Mouse (Mus musculus): Measurements from ENCODE around the gene Dock3. TPM values are rescaled to one million over a fixed set of nuclear protein-coding genes. Genes with fewer than 3 reads are reported as not detected.
"Not testable (repeated sequence)": the region's sequence is repeated elsewhere in the genome, so short reads cannot be mapped to it uniquely, and the experiment has no call there.

Dock3 gene
- polyA plus RNA-seq, 1 experiment from 2014 or later = 0.93 TPM

DNA sequence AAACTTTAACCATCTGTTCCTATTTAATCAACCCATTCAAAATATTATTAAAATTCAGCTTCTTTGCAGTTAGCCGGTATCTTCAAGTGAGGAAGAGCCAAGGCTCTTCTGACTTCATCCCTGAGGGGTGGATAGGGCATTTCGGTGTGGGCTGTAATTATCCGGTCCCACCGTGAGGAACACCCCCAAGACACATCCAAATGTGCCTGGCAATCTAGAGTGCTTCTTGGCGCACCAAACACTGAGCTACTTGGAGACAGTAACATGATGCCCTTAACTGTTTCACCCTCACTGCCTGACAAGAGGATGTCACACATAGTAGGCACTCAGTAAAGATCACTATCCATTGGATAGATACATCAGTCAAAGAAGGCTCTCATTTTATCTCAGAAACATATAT, 4.4 kb upstream of the Dock3 start:
- H3K36me3 ChIP-seq (ENCODE audit: control insufficient read depth, insufficient read depth, low read length) = no peaks in the 10 kb centered on the region
- H3K27ac ChIP-seq (replicated peaks) = no peak overlapping the region
- no peaks in the 10 kb centered on the region for H3K9me3 ChIP-seq (ENCODE audit: control insufficient read depth, low read length)
- no peak overlapping the region for H3K9ac ChIP-seq (ENCODE audit: low read length)
- TF ChIP-seq CTCF (IDR thresholded peaks at IDR 0.05; ENCODE audit: low read depth) (no peak), EP300 (optimal IDR thresholded peaks at IDR 0.05) (no peak)
- DNase-seq (ENCODE audit: low spot score) (no peak), ATAC-seq (ENCODE audit: low FRiP score, low TSS enrichment) (no peak)
- 73% methylated on average over 5 of the region's 5 CpGs for WGBS
- no peak overlapping the region for H3K4me2 ChIP-seq (replicated peaks; ENCODE audit: low read depth)
- H3K4me1 ChIP-seq (replicated peaks; ENCODE audit: control insufficient read depth, insufficient read depth) = 0 out of 2 replicates have a peak, but pooled peaks cover 2% of the 10 kb centered on the region
- peaks cover 22% of the 10 kb centered on the region for H3K27me3 ChIP-seq (ENCODE audit: control insufficient read depth, insufficient read depth, low read length)
- no peak overlapping the region for H3K4me3 ChIP-seq (ENCODE audit: low read depth, low read length)

DNA sequence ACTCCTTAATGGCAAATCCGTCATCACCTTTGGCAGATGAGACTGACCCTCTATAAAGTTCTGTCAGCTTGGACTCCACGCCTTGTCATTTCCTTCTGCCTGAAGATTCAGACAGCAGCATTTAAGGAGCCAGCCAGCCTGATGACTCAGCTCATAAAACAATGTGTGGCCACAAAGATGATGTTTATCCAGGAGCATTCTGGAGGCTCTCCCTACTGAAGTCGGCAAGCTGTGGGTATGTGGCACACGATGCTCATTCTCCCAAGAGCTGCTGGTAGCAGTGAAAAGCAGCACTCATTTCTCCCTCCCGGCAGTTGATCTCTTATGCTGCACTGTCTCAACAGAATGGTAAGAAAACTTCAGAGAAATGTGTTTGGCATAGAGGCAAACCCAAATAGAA, 3.6 kb upstream of the Dock3 start:
- 43% methylated on average over 5 of the region's 5 CpGs for WGBS
- H3K36me3 ChIP-seq (ENCODE audit: control insufficient read depth, insufficient read depth, low read length) = no peaks in the 10 kb centered on the region
- no peak overlapping the region for H3K4me3 ChIP-seq (ENCODE audit: low read depth, low read length)
- H3K4me2 ChIP-seq (replicated peaks; ENCODE audit: low read depth) = no peak overlapping the region
- 0 out of 2 replicates have a peak, but pooled peaks cover 3% of the 10 kb centered on the region for H3K4me1 ChIP-seq (replicated peaks; ENCODE audit: control insufficient read depth, insufficient read depth)
- no peaks in the 10 kb centered on the region for H3K9me3 ChIP-seq (ENCODE audit: control insufficient read depth, low read length)
- ATAC-seq (ENCODE audit: low FRiP score, low TSS enrichment) (no peak), DNase-seq (ENCODE audit: low spot score) (no peak)
- H3K27ac ChIP-seq (replicated peaks) = no peak overlapping the region
- H3K27me3 ChIP-seq (ENCODE audit: control insufficient read depth, insufficient read depth, low read length) = peaks cover 22% of the 10 kb centered on the region
- no peak overlapping the region for H3K9ac ChIP-seq (ENCODE audit: low read length)
- no peak for TF ChIP-seq CTCF (IDR thresholded peaks at IDR 0.05; ENCODE audit: low read depth)
- TF ChIP-seq EP300 (optimal IDR thresholded peaks at IDR 0.05) = no peak

DNA sequence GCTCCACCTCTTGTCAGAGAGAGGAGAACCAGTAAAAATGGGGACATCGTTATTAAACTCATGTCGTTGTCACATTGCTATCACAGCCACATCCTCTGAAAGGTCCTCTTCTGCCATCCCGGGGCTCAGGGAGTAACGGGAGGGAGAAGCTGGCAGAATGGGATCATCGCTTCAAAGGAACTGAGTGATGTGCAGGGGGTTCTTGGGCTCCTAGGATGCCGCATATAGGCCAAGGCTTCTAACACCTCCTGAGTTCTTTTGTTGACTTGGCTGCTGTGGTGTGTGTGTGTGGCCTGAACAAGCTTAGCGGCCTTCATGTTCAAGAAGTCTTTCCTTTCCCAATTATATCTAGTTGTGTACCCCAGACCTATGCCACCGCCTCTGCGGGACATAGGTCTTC, 431 bp upstream of the Dock3 start:
- H3K27ac ChIP-seq (replicated peaks) = no peak overlapping the region
- TF ChIP-seq EP300 (optimal IDR thresholded peaks at IDR 0.05) (no peak), CTCF (IDR thresholded peaks at IDR 0.05; ENCODE audit: low read depth) (no peak)
- H3K9me3 ChIP-seq (ENCODE audit: control insufficient read depth, low read length) = no peaks in the 10 kb centered on the region
- H3K4me1 ChIP-seq (replicated peaks; ENCODE audit: control insufficient read depth, insufficient read depth) = 0 out of 2 replicates have a peak, but pooled peaks cover 3% of the 10 kb centered on the region
- H3K4me3 ChIP-seq (ENCODE audit: low read depth, low read length) = peak overlapping the region; percentile 52; the same call in 1 of the 2 replicates
- H3K4me2 ChIP-seq (replicated peaks; ENCODE audit: low read depth) = peak overlapping the region; percentile 80
- WGBS = 26% methylated on average over 9 of the region's 9 CpGs
- H3K9ac ChIP-seq (ENCODE audit: low read length) = no peak overlapping the region
- DNase-seq (ENCODE audit: low spot score) = no peak
- no peaks in the 10 kb centered on the region for H3K36me3 ChIP-seq (ENCODE audit: control insufficient read depth, insufficient read depth, low read length)
- ATAC-seq (ENCODE audit: low FRiP score, low TSS enrichment) = no peak
- peaks cover 26% of the 10 kb centered on the region for H3K27me3 ChIP-seq (ENCODE audit: control insufficient read depth, insufficient read depth, low read length)

DNA sequence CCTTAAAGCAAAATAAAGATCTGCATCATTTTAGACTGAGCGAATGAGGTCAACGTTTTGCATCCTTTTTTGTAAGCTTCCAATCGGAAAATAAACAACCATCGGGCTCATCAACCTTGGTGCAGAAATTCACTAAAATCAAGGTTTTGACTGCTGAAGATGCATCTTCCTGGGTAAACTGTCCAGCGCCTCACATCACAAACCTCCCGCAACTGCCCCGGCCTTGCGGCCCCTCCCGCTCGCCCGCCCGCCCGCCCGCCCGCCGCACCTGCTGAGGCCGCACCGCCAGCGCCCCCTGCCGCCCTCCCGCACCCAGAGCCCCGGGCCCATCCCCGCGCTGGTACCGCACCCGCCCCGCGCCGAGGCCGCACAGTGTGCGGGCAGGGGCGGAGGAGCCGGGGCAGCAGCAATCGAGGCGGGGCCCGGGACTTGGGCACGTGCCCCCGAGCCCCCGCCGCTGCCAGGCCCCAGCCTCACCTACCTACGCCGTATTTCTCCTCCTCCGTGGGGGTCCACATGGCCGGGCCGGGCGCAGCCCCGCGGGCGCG, 644 bp downstream of the Dock3 start:
- ATAC-seq (ENCODE audit: low FRiP score, low TSS enrichment) (0 out of 2 replicates have a peak, but pooled peaks have one; percentile 45), DNase-seq (ENCODE audit: low spot score) (peak; percentile 35)
- H3K4me1 ChIP-seq (replicated peaks; ENCODE audit: control insufficient read depth, insufficient read depth) = 0 out of 2 replicates have a peak, but pooled peaks cover 3% of the 10 kb centered on the region
- no peak overlapping the region for H3K27ac ChIP-seq (replicated peaks)
- H3K9me3 ChIP-seq (ENCODE audit: control insufficient read depth, low read length) = no peaks in the 10 kb centered on the region
- 2% methylated on average over 47 of the region's 50 CpGs for WGBS
- H3K36me3 ChIP-seq (ENCODE audit: control insufficient read depth, insufficient read depth, low read length) = no peaks in the 10 kb centered on the region
- peak overlapping the region; percentile 52 for H3K4me3 ChIP-seq (ENCODE audit: low read depth, low read length)
- peak overlapping the region; percentile 80 for H3K4me2 ChIP-seq (replicated peaks; ENCODE audit: low read depth)
- TF ChIP-seq CTCF (IDR thresholded peaks at IDR 0.05; ENCODE audit: low read depth) (peak; percentile 24; the same call in 1 of the 2 replicates), EP300 (optimal IDR thresholded peaks at IDR 0.05) (no peak)
- peak overlapping the region; percentile 18; the same call in 1 of the 2 replicates for H3K9ac ChIP-seq (ENCODE audit: low read length)
- H3K27me3 ChIP-seq (ENCODE audit: control insufficient read depth, insufficient read depth, low read length) = peaks cover 26% of the 10 kb centered on the region

DNA sequence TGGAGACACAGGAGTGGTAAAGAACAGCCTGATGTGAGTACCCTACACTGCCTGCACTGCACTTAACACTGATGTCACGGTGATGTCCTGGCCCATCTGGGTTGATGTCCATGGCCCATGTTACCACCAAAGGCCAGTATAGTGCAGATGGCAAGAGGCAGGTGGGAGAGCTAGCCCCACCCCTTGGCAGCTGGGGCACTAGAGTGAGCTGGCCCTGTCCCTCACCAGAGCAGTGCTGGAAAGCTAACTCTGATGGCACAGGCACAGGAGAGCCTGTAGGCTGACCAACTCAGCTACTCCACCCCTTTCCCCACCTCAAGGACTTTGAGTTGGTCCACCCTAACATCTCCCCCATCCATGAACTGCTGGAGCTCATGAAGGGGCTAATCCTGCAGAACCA, 7.1 kb downstream of the Dock3 start:
- H3K9ac ChIP-seq (ENCODE audit: low read length) = no peak overlapping the region
- H3K4me3 ChIP-seq (ENCODE audit: low read depth, low read length) = no peak overlapping the region
- no peaks in the 10 kb centered on the region for H3K9me3 ChIP-seq (ENCODE audit: control insufficient read depth, low read length)
- 80% methylated on average over 1 of the region's 1 CpGs for WGBS
- no peak overlapping the region for H3K4me2 ChIP-seq (replicated peaks; ENCODE audit: low read depth)
- H3K27me3 ChIP-seq (ENCODE audit: control insufficient read depth, insufficient read depth, low read length) = peaks cover 4% of the 10 kb centered on the region; the same call in 1 of the 2 replicates
- ATAC-seq (ENCODE audit: low FRiP score, low TSS enrichment) (no peak), DNase-seq (ENCODE audit: low spot score) (no peak)
- H3K36me3 ChIP-seq (ENCODE audit: control insufficient read depth, insufficient read depth, low read length) = no peaks in the 10 kb centered on the region
- TF ChIP-seq CTCF (IDR thresholded peaks at IDR 0.05; ENCODE audit: low read depth) = no peak
- TF ChIP-seq EP300 (optimal IDR thresholded peaks at IDR 0.05) = no peak
- H3K4me1 ChIP-seq (replicated peaks; ENCODE audit: control insufficient read depth, insufficient read depth) = no peaks in the 10 kb centered on the region
- no peak overlapping the region for H3K27ac ChIP-seq (replicated peaks)

DNA sequence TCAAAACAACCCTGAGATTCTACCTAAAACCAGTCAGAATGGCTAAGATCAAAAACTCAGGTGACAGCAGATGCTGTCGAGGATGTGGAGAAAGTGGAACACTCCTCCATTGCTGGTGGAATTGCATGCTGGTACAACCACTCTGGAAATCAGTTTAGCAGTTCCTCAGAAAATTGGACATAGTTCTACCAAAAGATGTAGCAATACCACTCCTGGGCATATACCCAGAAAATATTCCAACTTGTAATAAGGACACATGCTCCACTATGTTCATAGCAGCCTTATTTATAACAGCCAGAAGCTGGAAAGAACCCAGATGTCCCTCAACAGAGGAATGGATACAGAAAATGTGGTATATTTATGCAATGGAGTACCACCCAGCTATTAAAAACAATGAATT, 56.9 kb downstream of the Dock3 start:
- H3K4me3 ChIP-seq (ENCODE audit: low read depth, low read length); H3K36me3 ChIP-seq (ENCODE audit: control insufficient read depth, insufficient read depth, low read length); H3K4me1 ChIP-seq (replicated peaks; ENCODE audit: control insufficient read depth, insufficient read depth); H3K27ac ChIP-seq (replicated peaks); ATAC-seq (ENCODE audit: low FRiP score, low TSS enrichment); H3K4me2 ChIP-seq (replicated peaks; ENCODE audit: low read depth); DNase-seq (ENCODE audit: low spot score); H3K27me3 ChIP-seq (ENCODE audit: control insufficient read depth, insufficient read depth, low read length); H3K9ac ChIP-seq (ENCODE audit: low read length); H3K9me3 ChIP-seq (ENCODE audit: control insufficient read depth, low read length): not testable (repeated sequence)
- WGBS = 79% methylated on average over 1 of the region's 1 CpGs
